Mouse (Mus musculus): ENCODE data around the gene Exoc3l4.

Gene Exoc3l4

GRCm38 (mm10) chr12:111416921-111417779 is at the start of gene Exoc3l4:
Gene Exoc3l4, plus strand, starts transcription at chr12:111417017.
- no peak for DNase-seq

DNA sequence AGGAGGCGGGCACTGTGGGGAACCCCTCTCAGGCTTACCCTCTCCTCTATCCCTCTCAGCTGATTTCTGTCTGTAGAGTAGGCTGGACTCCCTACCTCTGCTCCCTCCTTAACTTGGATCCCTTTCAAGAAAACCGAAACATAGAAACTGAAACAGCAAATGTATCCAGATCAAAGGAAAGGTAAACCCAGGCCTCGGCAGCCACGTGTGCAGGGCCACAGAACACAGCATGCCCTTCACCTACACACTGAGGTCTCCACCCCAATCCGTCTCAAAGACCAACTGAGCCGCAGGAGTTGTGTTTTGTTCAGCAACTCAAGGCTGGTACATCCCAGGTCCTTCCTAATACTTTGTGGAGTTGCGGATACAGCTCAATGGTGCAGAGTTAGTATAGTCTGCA is 49.8 kb upstream of the Exoc3l4 start:
- no peak for DNase-seq

GRCm38 (mm10) chr12:111370249-111370648 is 46.6 kb upstream of the Exoc3l4 start:
- DNase-seq, result no peak

- no peak for DNase-seq
These were observed 44.9 kb upstream of the Exoc3l4 start for GRCm38 (mm10) chr12:111371905-111372304.

DNA sequence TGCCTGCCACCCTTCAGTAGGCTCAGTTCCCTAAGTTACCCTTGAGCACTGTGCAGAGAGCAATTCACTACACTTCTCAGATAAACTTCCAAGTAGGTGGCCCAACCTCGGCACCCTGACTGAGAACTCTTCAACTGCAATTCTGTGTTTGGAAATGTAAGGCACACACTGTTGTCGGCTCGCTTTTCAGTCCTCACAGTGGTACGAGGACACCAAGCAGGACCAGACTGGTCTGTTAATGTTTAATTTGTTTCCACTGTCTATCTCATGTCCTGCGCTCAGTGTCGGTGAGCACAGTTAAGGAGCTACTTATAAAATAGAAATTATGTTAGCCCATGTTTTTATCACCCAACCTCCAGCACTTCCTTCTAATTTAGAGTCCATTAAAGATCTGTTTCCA is 43.4 kb upstream of the Exoc3l4 start:
- DNase-seq, result no peak

GRCm38 (mm10) chr12:111374727-111375126 is 42.1 kb upstream of the Exoc3l4 start:
- DNase-seq, result no peak

DNA sequence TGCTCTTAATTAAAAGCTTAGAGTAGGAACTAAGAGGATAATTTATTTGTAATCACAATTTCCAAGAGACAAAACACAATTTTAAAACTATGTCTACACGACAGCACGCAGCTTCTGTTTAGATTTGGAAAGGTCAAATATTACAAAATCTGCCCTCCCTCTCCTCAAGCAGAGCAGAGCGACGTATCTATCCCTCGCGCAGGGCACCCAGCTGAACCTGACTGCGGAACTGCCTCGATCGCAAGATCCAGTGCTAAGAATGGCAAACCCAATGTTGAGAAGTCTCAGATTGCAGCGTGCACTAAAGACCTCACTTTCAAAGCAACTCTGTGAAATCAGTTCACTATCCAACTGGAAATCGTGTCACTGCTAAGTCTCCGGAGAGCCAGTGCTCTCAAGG is 41.3 kb upstream of the Exoc3l4 start:
- no peak for DNase-seq

DNA sequence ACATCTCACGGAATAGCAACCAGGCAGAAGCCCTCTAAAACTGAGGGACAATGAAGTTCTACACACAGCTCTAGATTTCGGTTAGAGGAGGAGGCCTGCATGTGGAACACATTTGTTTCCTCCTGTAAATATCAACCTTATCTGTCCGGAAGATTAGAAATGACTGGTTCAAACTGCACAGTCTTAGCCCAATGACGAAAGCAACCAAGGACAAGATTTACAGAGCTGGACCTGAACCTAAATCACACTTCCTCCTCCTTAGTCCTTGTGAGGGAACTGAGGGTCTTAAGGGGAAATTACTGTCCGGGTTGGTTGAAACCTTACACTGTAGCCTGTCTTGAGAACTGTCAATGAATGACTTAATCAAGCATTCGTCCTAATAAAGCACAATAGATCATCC is 40.8 kb upstream of the Exoc3l4 start:
- no peak for DNase-seq

DNA sequence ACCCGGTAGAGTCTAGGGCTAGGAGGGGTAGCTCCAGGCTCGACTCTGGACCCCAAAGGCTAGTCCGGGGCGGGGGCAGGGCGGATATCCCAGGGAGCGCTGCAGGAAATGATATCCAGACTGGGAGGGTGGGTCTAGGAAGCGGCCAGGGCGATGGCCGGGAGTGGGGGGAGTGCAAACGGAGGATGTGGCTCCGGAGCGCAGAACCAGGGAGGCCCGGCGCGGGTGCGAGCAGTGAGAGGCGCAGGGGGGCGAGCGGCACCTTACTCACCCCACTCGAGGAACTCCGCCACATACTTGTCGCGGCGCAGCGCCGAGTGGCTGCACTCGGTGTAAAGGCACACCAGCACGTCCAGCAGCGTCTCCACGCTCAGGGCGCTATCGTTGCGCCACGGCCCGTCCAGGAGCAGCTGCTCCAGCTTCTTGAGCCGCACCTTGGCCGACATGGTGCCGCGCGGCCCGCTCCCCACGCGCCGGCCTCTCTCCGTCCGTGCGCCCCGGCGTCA is 39.9 kb upstream of the Exoc3l4 start:
- peak in 1 of 2 experiments; percentile 50 for DNase-seq

- peak; percentile 92 to 99 for DNase-seq
These were observed 39.3 kb upstream of the Exoc3l4 start, which contains the start of gene Cdc42bpb for GRCm38 (mm10) chr12:111377376-111377973. Gene Cdc42bpb, minus strand, starts transcription at chr12:111377718.

GRCm38 (mm10) chr12:111377986-111378490 is 38.8 kb upstream of the Exoc3l4 start:
- peak in 1 of 2 experiments; percentile 58 for DNase-seq

DNA sequence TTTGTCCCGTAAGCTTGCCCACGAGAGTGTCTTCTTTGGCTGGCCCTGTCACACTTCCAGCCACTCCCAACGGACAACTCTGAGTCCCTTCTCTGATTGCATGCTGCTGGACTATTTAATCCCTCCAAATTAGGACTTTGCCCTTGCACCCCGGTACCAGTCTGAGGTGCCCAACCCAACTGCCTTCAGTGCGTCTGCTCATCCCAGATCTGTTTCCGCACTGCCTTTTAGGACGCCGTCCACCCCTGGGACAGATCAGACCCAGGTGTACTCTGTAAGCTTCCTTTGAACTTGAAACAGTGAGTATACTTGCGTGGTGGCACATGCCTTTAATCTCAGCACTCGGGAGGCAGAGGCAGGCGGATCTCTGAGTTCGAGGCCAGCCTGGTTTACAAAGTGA is 38.0 kb upstream of the Exoc3l4 start:
- DNase-seq, result no peak

GRCm38 (mm10) chr12:111385883-111386641 is 30.8 kb upstream of the Exoc3l4 start:
- DNase-seq, result no peak

GRCm38 (mm10) chr12:111386642-111387120 is 30.1 kb upstream of the Exoc3l4 start:
- no peak for DNase-seq

- DNase-seq, result no peak
These were observed 29.7 kb upstream of the Exoc3l4 start for GRCm38 (mm10) chr12:111387146-111387545.

GRCm38 (mm10) chr12:111394008-111394407 is 22.8 kb upstream of the Exoc3l4 start:
- DNase-seq, result no peak

DNA sequence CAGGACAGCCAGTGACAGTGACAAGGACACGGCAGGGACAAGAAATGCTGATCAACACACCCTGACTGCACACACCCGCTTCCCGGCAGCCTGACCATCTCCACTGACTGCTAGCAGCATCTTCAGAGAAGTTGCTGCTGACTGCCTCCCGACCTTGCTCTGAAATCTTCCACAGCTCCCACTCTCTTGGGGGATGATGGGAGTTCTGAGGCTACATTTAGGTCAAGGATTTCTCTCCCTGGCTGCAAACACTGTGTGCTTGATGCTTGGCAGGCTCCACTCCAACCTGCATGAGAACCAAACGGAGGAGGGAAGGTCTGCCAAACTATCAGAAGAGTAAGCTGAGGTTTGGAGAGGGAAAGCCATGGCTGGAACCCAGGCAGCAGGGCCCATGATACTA is 19.8 kb upstream of the Exoc3l4 start:
- no peak for DNase-seq

DNA sequence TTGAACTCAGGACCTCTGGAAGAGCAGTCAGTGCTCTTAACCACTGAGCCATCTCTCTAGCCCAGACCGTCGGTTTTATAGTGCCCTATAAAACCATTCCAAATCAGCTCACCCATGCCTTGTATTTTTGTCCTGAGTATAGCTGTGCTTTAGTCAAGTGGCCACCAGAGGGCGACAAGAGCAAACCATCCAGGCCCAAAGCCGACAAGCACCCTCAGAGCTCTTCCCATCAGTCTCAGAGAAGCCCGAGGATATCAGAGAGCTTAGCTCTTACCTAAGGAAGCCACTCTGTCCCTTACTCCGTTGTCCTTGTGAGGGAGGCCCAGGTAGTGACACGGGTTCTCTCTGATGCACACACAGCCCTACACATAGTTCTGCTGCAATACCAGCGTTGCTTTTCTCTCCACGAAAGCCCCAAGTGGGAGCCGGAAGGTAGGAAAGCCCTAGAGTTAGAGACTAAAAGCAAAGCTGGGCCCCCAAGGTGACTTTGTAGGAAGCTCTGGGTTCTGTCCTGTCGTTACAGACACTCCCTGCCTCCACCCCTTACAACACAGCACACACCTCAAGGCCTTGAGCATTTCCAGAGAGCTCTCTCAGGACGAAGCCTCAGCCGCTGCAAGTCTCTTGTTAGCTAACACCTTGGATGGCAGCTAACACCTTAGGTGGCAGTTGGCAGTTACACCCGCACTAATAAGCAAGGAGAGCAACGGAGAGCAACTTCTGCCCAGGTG is 15.2 kb upstream of the Exoc3l4 start:
- peak; percentile 74 to 87 for DNase-seq

- no peak for DNase-seq
These were observed 11.9 kb upstream of the Exoc3l4 start for GRCm38 (mm10) chr12:111404880-111405279.

- no peak for DNase-seq
These were observed 10.2 kb upstream of the Exoc3l4 start, which contains the start of gene Lbhd2 for GRCm38 (mm10) chr12:111406622-111407021. Gene Lbhd2, plus strand, starts transcription at chr12:111406809.

GRCm38 (mm10) chr12:111409583-111409982 is 7.2 kb upstream of the Exoc3l4 start:
- DNase-seq, result peak; percentile 26 to 28

Measured in cerebellum, adult 18-20 months (tissue).